Mouse (Mus musculus) R1 (cell line): ENCODE measurements around the gene Ccdc42.

Source experiments
- DNase-seq: peaks from one replicate; pipeline ENCODE4 v3.0.0-alpha.2; 2018; ENCODE audit warnings: low read depth, low spot score

The Ccdc42 gene

GRCm38 (mm10) chr11:68586721-68587120 is at the start of gene Ccdc42:
Ccdc42 (plus strand) TSS chr11:68587021.
- no peak for DNase-seq

GRCm38 (mm10) chr11:68539621-68540020 is 47.2 kb upstream of the Ccdc42 start:
- no peak for DNase-seq

- DNase-seq, result no peak
Measured at GRCm38 (mm10) chr11:68544554-68544953, 42.3 kb upstream of the Ccdc42 start.

DNA sequence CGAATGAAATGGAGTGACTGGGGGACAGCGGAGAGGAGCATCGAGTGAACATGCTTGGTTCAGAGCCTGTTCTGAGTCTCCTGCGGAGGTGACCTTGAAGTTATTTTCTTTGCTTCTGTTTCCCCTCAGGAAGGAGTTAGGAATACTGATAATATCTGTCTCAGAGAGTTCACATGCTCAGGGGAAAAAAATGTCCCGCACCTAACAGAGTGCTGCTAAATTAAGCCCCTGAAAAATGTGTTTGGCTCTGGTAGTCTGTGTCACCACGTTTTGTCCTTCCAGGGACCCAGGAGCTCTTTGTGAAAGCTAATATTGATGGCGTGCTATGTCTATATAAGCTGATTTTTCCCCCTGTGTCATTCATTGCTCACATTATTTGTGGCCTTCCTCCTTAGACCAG is 41.6 kb upstream of the Ccdc42 start:
- no peak for DNase-seq

- DNase-seq, result no peak
Measured at GRCm38 (mm10) chr11:68545682-68546222, 41.1 kb upstream of the Ccdc42 start.

- DNase-seq, result no peak
Measured at GRCm38 (mm10) chr11:68547484-68547883, 39.3 kb upstream of the Ccdc42 start.

DNA sequence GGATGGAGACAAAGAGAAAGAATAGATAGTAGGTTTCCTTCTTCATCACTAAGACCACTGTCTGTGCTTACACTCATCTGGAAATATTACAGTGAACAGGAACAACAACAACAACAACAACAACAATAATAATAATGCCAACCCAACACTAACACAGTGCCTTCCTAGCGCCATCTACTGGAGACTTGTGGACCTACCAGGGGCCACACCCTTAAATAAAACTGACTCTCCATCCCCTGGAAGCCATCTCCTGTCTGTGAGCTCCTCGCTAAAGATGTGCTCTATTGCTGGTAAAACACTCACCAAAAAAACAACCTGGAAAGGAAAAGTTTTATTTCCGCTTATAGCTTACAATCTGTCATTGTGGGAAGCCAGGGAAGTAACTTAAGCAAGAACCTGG is 37.2 kb upstream of the Ccdc42 start:
- DNase-seq, result no peak

- no peak for DNase-seq
Measured at GRCm38 (mm10) chr11:68550358-68550757, 36.5 kb upstream of the Ccdc42 start.

DNA sequence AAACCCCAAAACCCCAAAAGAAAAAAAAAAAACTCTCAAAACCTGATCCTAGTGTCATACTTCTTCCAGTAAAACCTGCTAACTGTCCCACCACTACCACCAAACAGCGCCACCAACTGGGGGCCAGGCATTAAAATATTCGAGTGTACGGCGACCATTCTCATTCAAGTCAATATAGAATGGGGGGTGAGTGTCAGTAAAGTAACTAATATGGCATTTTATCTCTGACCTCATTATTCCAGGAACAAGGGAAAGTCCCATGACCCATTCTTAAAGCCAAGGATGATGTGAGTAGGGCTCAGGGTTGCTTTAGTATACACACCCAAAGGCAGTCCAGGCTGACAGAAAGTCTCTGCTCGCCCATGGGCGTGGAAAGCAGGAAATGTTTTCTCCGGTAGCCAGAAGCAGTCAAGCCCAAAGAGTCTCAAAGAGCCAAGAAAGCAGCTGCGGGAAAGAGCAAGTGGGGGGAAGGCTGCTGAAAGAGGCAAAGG is 32.8 kb upstream of the Ccdc42 start:
- peak; percentile 49 for DNase-seq

DNA sequence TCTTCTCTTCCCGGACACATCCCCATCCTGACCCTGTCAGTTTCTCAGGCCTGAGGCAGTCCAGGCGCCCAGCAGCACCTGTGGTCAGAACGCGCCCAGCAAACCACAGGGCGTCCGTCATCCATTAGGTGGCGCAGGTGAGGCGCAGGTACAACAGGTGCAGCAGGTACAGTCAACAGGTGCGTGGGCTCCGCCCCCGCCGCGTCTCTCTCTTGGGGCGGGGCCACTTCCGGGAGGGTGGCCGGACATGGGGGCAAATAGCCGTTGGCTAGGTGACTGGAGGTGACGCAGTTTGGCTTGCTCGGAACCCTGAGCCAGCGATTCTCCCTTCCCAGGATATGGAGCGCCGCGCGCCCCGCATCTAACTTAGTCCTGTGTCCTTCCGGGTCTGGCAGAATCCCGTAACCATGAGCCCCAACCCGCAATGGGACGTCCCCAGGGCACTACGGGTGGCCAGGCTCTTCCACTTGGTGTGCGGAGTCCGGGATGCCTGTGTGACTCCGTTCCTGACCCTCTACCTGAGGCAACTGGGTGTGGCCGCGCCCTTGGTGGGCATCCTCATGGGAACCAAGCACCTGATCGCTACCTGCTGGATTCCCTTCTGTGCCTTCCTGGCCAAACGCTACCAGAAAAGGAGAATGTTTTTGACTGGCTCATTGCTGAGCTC is 30.8 kb upstream of the Ccdc42 start, which contains the start of gene Mfsd6l:
Mfsd6l (plus strand) TSS at position 269 of the 667 bp plus-strand sequence.
- no peak for DNase-seq

GRCm38 (mm10) chr11:68559546-68559945 is 27.3 kb upstream of the Ccdc42 start:
- DNase-seq, result no peak

DNA sequence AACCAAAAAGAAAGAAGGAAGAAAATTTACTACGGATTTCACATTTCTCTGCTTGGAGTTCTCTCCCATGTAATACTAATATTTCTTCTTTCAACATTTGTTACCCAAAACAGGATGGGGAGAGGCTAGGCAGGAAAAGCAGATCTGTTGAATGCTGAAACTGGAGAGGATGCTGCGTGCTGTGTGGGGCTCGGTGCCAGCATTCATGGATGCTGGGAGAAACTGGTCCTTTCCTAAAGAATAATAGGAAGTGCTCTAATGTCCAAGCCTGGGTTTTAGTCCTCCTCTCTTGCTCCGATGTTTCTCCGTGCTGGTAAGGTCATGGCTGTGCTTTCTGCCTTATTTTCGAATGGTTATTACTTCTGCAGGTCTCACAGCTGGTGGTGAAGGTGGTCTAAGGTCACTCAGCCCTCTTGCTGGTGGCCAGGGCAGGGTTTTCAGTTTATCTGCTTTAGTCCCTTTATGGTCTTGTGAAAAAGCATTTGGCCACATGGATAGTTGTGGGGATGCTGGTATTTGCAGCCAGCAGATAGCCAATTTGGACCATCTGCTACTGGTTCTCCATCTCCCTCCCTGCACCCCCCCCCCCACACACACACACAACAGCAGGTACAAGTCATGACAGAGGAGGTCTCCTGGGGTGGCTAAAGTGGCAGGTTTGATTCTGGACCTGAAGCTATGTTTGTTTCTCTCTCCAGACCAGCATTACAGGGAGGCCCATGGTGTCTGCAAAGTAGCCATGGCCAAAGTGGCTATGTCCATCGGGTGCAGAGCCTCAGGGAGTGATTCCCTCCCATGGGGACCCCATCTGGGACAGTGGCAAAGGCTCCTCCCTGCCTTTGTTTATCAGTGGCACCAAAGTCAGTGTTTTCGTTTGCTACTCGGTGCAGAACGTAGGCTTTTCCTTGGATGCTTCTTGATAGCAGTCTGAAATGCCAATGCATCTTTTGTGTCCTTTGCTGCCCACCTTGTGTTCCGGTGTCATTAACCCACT is 24.6 kb upstream of the Ccdc42 start:
- no peak for DNase-seq

DNA sequence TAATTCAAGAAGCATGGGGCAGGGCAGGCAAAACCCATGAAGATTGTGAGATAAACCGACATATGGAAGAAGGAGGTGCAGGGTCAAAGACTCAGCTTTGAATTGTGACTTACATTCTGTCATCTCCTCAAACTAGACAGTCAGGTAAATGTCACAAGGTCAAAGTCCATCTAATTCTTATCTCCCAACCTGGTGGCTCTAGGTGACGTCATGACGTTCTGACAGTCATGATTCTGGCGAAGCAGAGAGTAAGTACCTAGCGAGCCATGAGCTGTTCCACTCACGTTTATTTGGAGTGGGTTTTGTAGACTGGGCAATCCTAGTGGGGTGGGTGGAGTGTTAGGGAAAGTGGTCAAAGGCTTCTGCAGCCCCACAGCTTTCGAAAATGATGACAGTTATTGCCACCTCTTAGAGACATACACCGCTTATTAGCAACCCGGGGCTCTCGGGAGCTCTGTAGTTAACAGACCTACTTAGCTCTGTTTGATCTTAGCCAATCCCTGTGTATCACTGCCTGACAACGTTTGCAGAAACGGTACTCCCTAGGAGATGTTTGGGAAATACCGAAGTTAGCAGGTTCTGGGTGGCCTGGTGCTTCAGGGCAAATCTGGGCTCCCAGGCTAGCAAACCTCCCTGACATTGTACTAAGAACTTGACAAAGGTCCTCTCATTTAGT is 22.3 kb upstream of the Ccdc42 start:
- DNase-seq, result no peak

DNA sequence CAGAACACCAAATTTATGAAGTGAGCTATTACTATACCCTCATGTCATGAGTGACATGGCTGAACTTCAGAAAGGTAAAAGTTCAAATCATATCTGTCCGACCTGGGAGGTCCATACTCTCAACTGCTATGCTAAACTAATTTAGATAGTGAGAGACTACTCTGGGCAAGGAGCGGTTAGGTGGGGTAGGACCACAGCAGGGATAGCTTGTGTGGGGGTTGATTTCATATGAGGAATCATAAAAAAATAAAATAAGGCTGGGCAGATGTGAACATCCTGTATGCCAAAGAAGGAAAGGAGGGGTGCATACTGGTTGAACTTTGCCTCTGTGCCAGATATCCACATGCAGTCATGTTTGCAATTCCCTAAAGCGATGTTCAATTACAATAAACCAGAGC is 21.8 kb upstream of the Ccdc42 start:
- no peak for DNase-seq

DNA sequence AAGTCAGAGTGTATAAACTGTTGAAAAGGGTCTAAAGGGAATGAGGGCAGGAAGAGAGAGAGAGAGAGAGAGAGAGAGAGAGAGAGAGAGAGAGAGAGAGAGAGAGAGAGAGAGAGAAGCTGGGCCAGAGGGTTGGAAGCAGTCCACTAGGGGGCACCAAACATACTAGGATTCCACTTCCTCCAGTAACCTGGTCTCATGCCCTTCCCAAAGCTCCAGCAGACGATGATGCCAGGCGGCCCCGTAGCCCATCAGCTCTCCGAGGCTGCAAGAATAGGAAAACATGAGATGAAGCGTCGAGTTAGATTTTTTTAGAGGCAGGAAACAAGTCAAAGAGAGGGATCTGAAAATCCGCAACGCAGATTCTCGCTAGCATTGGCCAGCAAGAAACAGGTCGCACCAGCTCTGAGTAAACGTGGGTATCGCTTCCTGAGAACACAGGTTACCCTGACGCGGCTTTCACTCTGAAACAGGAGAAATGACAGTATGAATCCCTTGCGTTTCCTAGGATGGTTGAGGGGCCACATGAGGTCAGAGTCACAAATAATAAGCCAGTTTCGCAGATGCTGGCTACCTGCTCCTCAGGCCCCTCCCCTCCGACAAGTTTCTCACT is 20.3 kb upstream of the Ccdc42 start:
- peak; percentile 67 for DNase-seq

GRCm38 (mm10) chr11:68570861-68571260 is 16.0 kb upstream of the Ccdc42 start:
- no peak for DNase-seq

- no peak for DNase-seq
Measured at GRCm38 (mm10) chr11:68577076-68577475, 9.7 kb upstream of the Ccdc42 start.

GRCm38 (mm10) chr11:68579462-68579881 is 7.3 kb upstream of the Ccdc42 start:
- DNase-seq, result no peak

- DNase-seq, result no peak
Measured at GRCm38 (mm10) chr11:68580566-68580965, 6.3 kb upstream of the Ccdc42 start.

- no peak for DNase-seq
Measured at GRCm38 (mm10) chr11:68583225-68583624, 3.6 kb upstream of the Ccdc42 start.

- no peak for DNase-seq
Measured at GRCm38 (mm10) chr11:68583906-68584480, 2.8 kb upstream of the Ccdc42 start.
